Mouse (Mus musculus): ENCODE measurements around the gene Araf. TPM values are rescaled to one million over a fixed set of nuclear protein-coding genes. Genes with fewer than 3 reads are reported as not detected.

Araf gene
- polyA plus RNA-seq, 1 experiment from 2014 or later = 167 TPM

DNA sequence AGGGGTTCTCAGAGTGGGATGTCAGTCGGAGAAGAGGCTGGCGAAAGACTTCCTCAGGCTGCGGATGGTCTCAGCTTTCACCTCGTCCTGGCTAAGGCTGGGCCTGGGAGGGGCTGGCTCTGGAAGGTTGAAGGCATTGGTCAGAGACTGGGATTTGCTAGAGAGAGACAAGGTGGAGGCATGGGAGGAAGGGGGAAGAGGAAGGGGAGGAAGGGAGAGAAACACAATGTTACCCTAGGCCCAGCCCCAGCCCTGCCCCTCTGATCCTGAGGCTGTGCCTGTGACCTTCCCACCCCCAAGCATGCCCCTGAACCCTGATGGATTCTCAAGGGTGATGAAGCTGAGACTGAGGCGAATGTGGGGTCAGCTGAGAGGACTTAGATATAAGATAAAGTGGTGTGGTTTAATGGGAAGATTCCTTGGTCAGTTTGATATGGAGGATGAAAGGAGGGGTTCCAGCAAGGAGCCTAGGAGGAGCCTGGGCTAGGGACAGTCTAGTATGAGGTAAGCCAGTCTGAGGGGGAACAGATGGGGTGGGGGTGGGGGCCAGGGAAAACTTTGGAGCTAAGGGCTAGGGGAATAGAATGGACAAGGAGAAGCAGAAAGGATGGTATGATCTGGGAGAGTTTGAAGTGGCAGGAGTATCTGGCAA, 64.0 kb downstream of the Araf start:
- H3K27ac ChIP-seq = no peak overlapping the region
- no peaks in the 10 kb centered on the region for H3K27me3 ChIP-seq
- no peak overlapping the region for H3K9ac ChIP-seq
- no peak overlapping the region for H3K4me2 ChIP-seq
- no peak overlapping the region for H3K4me3 ChIP-seq
- no peaks in the 10 kb centered on the region for H3K4me1 ChIP-seq
- H3K9me3 ChIP-seq (replicated peaks) = no peaks in the 10 kb centered on the region
- no peak for ATAC-seq
- peaks cover 25% of the 10 kb centered on the region; the same call in 1 of the 2 replicates for H3K36me3 ChIP-seq (ENCODE audit: poor library complexity, severe bottlenecking)
- 71% methylated on average over 5 of the region's 5 CpGs for WGBS

GRCm38 (mm10) chrX:20862105-20863065, 64.8 kb downstream of the Araf start:
- Histone ChIP-seq H3K4me1 (no peaks in the 10 kb centered on the region), H3K27ac (no peak overlapping the region), H3K4me3 (no peak overlapping the region), H3K27me3 (no peaks in the 10 kb centered on the region), H3K9me3 (replicated peaks) (no peaks in the 10 kb centered on the region), H3K36me3 (ENCODE audit: poor library complexity, severe bottlenecking) (peaks cover 21% of the 10 kb centered on the region; the same call in 1 of the 2 replicates), H3K4me2 (no peak overlapping the region), H3K9ac (no peak overlapping the region)
- no peak for ATAC-seq
- WGBS = 51% methylated on average over 26 of the region's 29 CpGs

GRCm38 (mm10) chrX:20863161-20864101, 65.8 kb downstream of the Araf start:
- H3K27ac ChIP-seq = no peak overlapping the region
- H3K27me3 ChIP-seq = no peaks in the 10 kb centered on the region
- H3K9me3 ChIP-seq (replicated peaks) = no peaks in the 10 kb centered on the region
- H3K4me3 ChIP-seq = no peak overlapping the region
- no peaks in the 10 kb centered on the region for H3K4me1 ChIP-seq
- no peak for ATAC-seq
- 78% methylated on average over 9 of the region's 9 CpGs for WGBS
- H3K4me2 ChIP-seq = no peak overlapping the region
- no peak overlapping the region for H3K9ac ChIP-seq
- H3K36me3 ChIP-seq (ENCODE audit: poor library complexity, severe bottlenecking) = peaks cover 15% of the 10 kb centered on the region; the same call in 1 of the 2 replicates

GRCm38 (mm10) chrX:20868091-20868490, 70.5 kb downstream of the Araf start:
- H3K4me1 ChIP-seq = peaks cover 3% of the 10 kb centered on the region; the same call in 1 of the 2 replicates
- no peaks in the 10 kb centered on the region for H3K9me3 ChIP-seq (replicated peaks)
- H3K9ac ChIP-seq = no peak overlapping the region
- H3K27ac ChIP-seq = no peak overlapping the region
- 77% methylated on average over 4 of the region's 4 CpGs for WGBS
- no peak overlapping the region for H3K4me2 ChIP-seq
- H3K4me3 ChIP-seq = no peak overlapping the region
- no peak for ATAC-seq
- no peaks in the 10 kb centered on the region for H3K27me3 ChIP-seq
- 0 out of 2 replicates have a peak, but pooled peaks cover 3% of the 10 kb centered on the region for H3K36me3 ChIP-seq (ENCODE audit: poor library complexity, severe bottlenecking)

GRCm38 (mm10) chrX:20869203-20869602, 71.6 kb downstream of the Araf start:
- WGBS = 84% methylated on average over 1 of the region's 1 CpGs
- no peaks in the 10 kb centered on the region for H3K9me3 ChIP-seq (replicated peaks)
- H3K27me3 ChIP-seq = no peaks in the 10 kb centered on the region
- no peak overlapping the region for H3K4me2 ChIP-seq
- no peak for ATAC-seq
- no peak overlapping the region for H3K27ac ChIP-seq
- H3K9ac ChIP-seq = no peak overlapping the region
- H3K4me1 ChIP-seq = peaks cover 3% of the 10 kb centered on the region; the same call in 1 of the 2 replicates
- no peaks in the 10 kb centered on the region for H3K36me3 ChIP-seq (ENCODE audit: poor library complexity, severe bottlenecking)
- H3K4me3 ChIP-seq = no peak overlapping the region

DNA sequence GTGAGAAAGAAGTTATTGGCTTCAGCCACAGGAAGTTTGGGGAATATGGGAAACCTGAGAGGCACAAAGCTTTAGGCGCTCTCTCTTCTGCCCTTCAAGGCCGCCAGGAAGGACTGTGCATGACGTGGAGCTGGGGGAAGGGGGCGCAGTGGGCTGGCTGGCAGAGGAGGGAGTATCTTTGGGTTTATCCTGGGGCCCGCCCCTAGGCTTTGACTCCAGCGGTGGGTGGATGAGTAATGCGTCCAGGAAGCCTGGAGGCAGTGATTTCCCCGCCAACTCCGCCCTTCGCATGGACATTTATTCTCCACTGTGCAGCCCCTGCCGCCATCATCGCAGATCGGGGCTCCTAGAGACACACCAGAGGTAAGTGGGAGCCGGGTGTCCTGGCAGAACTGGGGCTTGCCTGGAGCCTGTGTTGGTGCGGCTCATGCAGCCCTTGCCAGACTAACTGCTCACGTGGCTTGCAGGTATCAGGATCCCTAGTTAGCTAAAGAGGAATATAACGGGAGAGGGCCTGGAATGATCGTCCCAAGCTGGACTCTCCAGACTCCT, 72.4 kb downstream of the Araf start, which contains the start of gene Timp1:
Timp1 (plus strand) TSS at position 205 of the 552 bp plus-strand sequence.
- 18% methylated on average over 17 of the region's 18 CpGs for WGBS
- Histone ChIP-seq H3K4me1 (peaks cover 3% of the 10 kb centered on the region; the same call in 1 of the 2 replicates), H3K27me3 (no peaks in the 10 kb centered on the region), H3K27ac (no peak within 1 kb of the TSS), H3K36me3 (ENCODE audit: poor library complexity, severe bottlenecking) (no peaks in the 10 kb centered on the region), H3K4me2 (peak within 1 kb of the TSS; percentile 39), H3K9ac (no peak within 1 kb of the TSS), H3K4me3 (0 out of 2 replicates have a peak within 1 kb of the TSS, but pooled peaks have one; percentile 4), H3K9me3 (replicated peaks) (no peaks in the 10 kb centered on the region)
- 0 out of 2 replicates have a peak, but pooled peaks have one; percentile 19 for ATAC-seq

DNA sequence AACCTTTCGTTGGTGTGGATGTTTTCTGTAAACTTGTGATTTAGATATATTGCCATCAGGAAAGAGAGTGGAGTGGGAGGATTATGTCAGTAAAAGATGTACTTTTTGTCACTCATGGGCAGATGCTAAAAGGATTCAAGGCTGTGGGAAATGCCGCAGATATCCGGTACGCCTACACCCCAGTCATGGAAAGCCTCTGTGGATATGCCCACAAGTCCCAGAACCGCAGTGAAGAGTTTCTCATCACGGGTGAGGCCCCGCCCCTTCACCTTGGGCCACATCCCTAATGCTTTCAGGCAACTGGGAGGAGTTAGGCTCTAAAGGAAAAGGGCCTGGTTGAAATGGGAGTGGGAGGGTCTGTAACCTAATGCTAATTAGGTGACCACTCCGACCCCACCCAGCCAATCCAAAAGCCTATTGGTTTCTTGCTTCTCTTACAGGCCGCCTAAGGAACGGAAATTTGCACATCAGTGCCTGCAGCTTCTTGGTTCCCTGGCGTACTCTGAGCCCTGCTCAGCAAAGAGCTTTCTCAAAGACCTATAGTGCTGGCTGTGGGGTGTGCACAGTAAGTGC, 75.4 kb downstream of the Araf start:
- WGBS = 40% methylated on average over 11 of the region's 11 CpGs

GRCm38 (mm10) chrX:20875241-20875640, 77.6 kb downstream of the Araf start:
- 0 out of 2 replicates have a peak, but pooled peaks have one; percentile 33 for ATAC-seq
- WGBS = 30% methylated on average over 3 of the region's 3 CpGs

More for the DNA sequence above, 75.4 kb downstream of the Araf start:
- H3K4me1 ChIP-seq = peaks cover 3% of the 10 kb centered on the region; the same call in 1 of the 2 replicates
- no peak overlapping the region for H3K4me3 ChIP-seq
- H3K9me3 ChIP-seq (replicated peaks) = no peaks in the 10 kb centered on the region
- ATAC-seq = no peak
- H3K36me3 ChIP-seq (ENCODE audit: poor library complexity, severe bottlenecking) = no peaks in the 10 kb centered on the region
- no peaks in the 10 kb centered on the region for H3K27me3 ChIP-seq
- H3K4me2 ChIP-seq = no peak overlapping the region
- no peak overlapping the region for H3K9ac ChIP-seq
- no peak overlapping the region for H3K27ac ChIP-seq

DNA sequence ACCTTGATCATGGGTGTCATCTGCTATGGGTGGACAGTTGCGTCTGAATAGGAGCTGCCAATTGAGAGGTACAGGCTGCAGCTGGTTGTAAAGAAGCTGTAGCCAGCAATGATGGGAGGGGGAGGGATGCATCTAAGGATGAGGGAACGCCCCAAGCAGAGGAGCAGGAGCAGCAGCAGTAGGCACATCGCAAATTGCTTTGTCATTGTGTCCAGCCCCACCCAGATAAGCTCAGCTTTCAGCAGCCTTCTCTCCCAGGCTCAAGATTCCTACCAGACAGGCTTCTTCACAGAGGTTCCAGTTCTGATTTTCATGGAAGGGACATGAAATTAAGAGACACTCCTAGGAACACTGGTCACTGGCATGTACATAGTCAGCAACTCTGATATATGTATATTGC, 112.5 kb downstream of the Araf start:
- 38% methylated on average over 3 of the region's 3 CpGs for WGBS
- Histone ChIP-seq H3K4me3 (no peak overlapping the region), H3K27ac (no peak overlapping the region), H3K4me2 (no peak overlapping the region), H3K4me1 (no peaks in the 10 kb centered on the region), H3K9me3 (replicated peaks) (no peaks in the 10 kb centered on the region), H3K27me3 (no peaks in the 10 kb centered on the region), H3K36me3 (ENCODE audit: poor library complexity, severe bottlenecking) (0 out of 2 replicates have a peak, but pooled peaks cover 3% of the 10 kb centered on the region), H3K9ac (no peak overlapping the region)
- no peak for ATAC-seq

More at GRCm38 (mm10) chrX:20875241-20875640, 77.6 kb downstream of the Araf start:
- Histone ChIP-seq H3K9me3 (replicated peaks) (no peaks in the 10 kb centered on the region), H3K36me3 (ENCODE audit: poor library complexity, severe bottlenecking) (no peaks in the 10 kb centered on the region), H3K4me3 (no peak overlapping the region), H3K9ac (no peak overlapping the region), H3K27ac (no peak overlapping the region), H3K4me2 (no peak overlapping the region), H3K27me3 (no peaks in the 10 kb centered on the region), H3K4me1 (0 out of 2 replicates have a peak, but pooled peaks cover under 1% of the 10 kb centered on the region)

Measured in forebrain, embryonic 13.5 days (tissue).